Mouse (Mus musculus) thymus, adult 2 months (tissue): Measurements from ENCODE around the gene Ccnl2. TPM values are rescaled to one million over a fixed set of nuclear protein-coding genes. Genes with fewer than 3 reads are reported as not detected.

Experiments
- DNase-seq: peaks from one replicate; pipeline ENCODE4 v3.0.0; 2021
- H3K27ac ChIP-seq: fragments of 200-500 bp; 2 replicates; pipeline ENCODE4 v1.5.1; 2012; ENCODE audit warnings: low read length, control low read depth; ENCODE audit not compliant: control insufficient read depth, insufficient read depth
- H3K27me3 ChIP-seq: fragments of 200-500 bp; 2 replicates; pipeline ENCODE4 v1.6.1; 2012; ENCODE audit warnings: mild to moderate bottlenecking, low read length, moderate library complexity, mixed read lengths; ENCODE audit not compliant: control insufficient read depth, insufficient read depth
- H3K36me3 ChIP-seq: fragments of 200-500 bp; 2 replicates; pipeline ENCODE4 v1.6.1; 2012; ENCODE audit warnings: mild to moderate bottlenecking, low read length, moderate library complexity; ENCODE audit not compliant: control insufficient read depth, insufficient read depth
- H3K4me1 ChIP-seq: fragments of 200-500 bp; replicated peaks from 2 replicates; pipeline ENCODE4 v1.6.1; 2012; ENCODE audit warnings: low read length; ENCODE audit not compliant: control insufficient read depth, insufficient read depth
- H3K4me3 ChIP-seq: fragments of 200-500 bp; 2 replicates; pipeline ENCODE4 v1.5.1; 2012; ENCODE audit warnings: mild to moderate bottlenecking, low read length, control low read depth, moderate library complexity; ENCODE audit not compliant: control insufficient read depth, insufficient read depth
- CTCF ChIP-seq: fragments of 200-500 bp; IDR thresholded peaks from 2 replicates; pipeline ENCODE4 v1.5.1; 2012; ENCODE audit warnings: mild to moderate bottlenecking, control low read depth, low read length, moderate library complexity, borderline replicate concordance; ENCODE audit not compliant: control insufficient read depth, poor library complexity, insufficient read depth; ENCODE audit errors: extremely low read depth
- POLR2A ChIP-seq: fragments of 200-500 bp; IDR thresholded peaks from 2 replicates; pipeline ENCODE4 v1.6.1; 2012; ENCODE audit warnings: mild to moderate bottlenecking, low read length, control low read depth, moderate library complexity; ENCODE audit not compliant: control insufficient read depth, poor library complexity, insufficient read depth; ENCODE audit errors: extremely low read depth
- WGBS: fragments of 180-500 bp; shearing (Covaris S2); methylation state at CpG from one replicate; pipeline ENCODE4 v1.1.7; 2018; 5-methylcytosine and 5-hydroxymethylcytosine counted together
- polyA plus RNA-seq: library from polyadenylated mRNA; depleted of rRNA; stranded (reverse); fragments of >200 nt; gene quantifications from 2 replicates; pipeline ENCODE4 v1.2.3, GENCODE M21; 2012

The Ccnl2 gene
- polyA plus RNA-seq, 1 experiment = 145 TPM

DNA sequence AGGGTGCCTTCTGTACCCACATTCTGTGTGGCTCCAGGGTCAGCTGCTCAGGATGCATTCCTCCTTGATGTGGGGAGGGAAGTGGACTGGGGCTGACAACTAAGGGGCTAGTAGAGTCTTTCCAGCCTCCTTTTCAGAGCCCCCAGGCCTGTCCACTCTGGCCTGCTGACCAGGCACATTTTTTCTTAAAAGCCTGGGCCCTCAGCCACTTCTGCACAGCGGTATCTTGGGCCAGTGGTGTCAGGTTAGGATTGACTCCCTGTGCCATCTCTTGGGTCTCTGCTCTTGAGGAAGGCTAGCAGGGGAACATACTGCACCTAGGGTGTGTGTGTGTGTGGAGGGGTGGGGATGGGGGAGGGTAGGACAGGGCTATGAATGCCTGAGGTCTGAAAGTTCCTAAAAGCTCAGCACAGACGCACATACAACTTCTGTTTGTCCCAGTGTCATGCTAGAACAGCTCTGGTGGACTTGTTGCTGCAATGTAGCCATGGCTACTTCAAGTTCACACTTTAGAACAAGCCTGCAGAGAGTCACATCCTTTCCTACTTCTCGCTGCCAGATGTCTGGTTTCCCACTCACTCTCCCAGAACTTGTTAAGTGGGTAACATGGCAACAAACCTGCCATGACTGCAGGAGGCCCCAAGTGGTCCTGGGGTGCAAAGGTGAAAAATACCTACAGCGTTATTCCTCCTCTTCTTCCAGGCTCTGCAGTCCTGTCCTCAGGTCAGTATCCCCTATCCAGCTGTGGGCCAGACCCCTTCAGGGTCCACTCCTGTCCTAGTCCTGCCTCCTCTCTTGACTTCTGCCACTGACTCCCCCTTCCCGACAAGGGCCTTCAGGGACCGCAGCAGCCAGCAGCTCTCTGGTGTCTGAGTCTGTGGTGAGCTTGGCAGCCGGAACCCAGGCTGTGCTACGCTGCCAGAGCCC, 28.1 kb downstream of the Ccnl2 start:
- H3K36me3 ChIP-seq = no peaks in the 10 kb centered on the region
- no peak for DNase-seq
- H3K4me1 ChIP-seq = peaks cover 21% of the 10 kb centered on the region
- TF ChIP-seq CTCF (no peak), POLR2A (no peak)
- WGBS = 22% methylated on average over 8 of the region's 8 CpGs
- H3K27ac ChIP-seq = no peak overlapping the region
- H3K4me3 ChIP-seq = peak overlapping the region; percentile 39
- no peaks in the 10 kb centered on the region for H3K27me3 ChIP-seq

DNA sequence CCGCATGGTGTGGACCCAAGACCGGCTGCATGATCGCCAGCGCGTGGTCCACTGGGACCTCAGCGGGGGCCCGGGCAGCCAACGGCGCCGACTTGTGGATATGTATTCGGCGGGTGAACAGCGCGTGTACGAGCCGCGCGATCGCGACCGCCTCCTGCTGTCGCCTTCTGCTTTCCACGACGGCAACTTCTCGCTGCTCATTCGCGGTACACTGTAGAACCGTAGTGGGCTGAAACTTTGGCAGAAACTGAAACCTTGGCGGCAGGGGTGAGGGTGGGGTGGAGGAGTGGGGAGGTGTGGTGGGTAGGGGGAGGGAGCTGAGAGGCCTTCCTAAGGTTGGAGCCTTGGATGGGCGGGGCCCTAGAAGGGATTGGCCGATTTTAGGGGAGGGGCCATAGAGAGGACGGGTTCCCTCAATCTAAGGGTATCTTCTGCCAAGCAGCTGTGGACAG, 28.7 kb downstream of the Ccnl2 start:
- Histone ChIP-seq H3K4me1 (peaks cover 21% of the 10 kb centered on the region), H3K27me3 (no peaks in the 10 kb centered on the region), H3K4me3 (peak overlapping the region; percentile 39), H3K36me3 (no peaks in the 10 kb centered on the region), H3K27ac (no peak overlapping the region)
- WGBS = under 1% methylated on average over 32 of the region's 32 CpGs
- no peak for TF ChIP-seq POLR2A
- TF ChIP-seq CTCF = peak; percentile 50; the same call in 1 of the 2 replicates
- DNase-seq = peak; percentile 64

- no peak for TF ChIP-seq CTCF
- TF ChIP-seq POLR2A = no peak
- Histone ChIP-seq H3K4me1 (peaks cover 25% of the 10 kb centered on the region), H3K36me3 (no peaks in the 10 kb centered on the region), H3K27me3 (no peaks in the 10 kb centered on the region), H3K4me3 (0 out of 2 replicates have a peak overlapping the region, but pooled peaks have one; percentile 39), H3K27ac (no peak overlapping the region)
- no peak for DNase-seq
- 70% methylated on average over 38 of the region's 38 CpGs for WGBS
These were observed 29.5 kb downstream of the Ccnl2 start for GRCm38 (mm10) chr4:155841651-155842270.

GRCm38 (mm10) chr4:155843231-155843630, 30.9 kb downstream of the Ccnl2 start:
- no peaks in the 10 kb centered on the region for H3K27me3 ChIP-seq
- no peak overlapping the region for H3K27ac ChIP-seq
- peaks cover 27% of the 10 kb centered on the region for H3K4me1 ChIP-seq
- no peaks in the 10 kb centered on the region for H3K36me3 ChIP-seq
- 93% methylated on average over 5 of the region's 5 CpGs for WGBS
- TF ChIP-seq CTCF (no peak), POLR2A (no peak)
- H3K4me3 ChIP-seq = no peak overlapping the region
- no peak for DNase-seq

DNA sequence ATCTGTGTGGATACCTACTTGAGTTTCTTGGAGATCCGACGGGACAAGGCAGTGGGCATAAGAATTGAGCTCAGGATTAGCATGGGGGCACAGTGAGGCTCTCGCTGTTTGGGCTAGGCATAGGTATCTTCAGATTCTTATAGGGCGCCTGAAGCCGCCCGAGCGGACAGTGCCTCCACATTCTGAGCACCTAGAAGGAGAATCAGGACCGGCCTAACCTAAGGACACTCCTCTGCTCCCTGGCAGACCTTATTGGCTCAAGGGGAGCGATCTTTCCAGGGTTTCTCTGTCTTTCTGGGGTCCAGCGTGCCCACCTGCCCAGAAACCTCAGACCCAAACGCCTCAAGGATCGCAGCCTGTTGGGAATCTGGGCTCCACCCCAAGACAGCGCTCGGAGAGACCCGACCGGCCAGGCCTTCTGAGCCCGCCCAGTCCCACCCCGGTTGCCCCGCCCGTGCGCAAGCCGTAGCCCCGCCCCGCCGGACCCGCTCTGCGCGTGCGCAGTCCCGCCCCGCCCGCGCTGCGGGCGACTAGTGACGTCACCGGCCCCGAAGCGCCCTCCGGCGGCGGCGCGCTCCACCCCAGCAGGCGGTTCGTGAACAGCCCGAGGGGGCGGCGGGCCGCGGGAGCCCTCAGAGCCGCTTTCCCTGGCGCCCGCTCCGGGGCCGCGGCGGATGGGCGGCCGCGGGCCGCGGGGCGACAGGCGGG, 34.7 kb downstream of the Ccnl2 start, which contains the start of gene Dvl1:
Gene Dvl1 (plus strand): TSS at position 532 of the 708 bp plus-strand sequence.
- TF ChIP-seq CTCF (peak; percentile 77), POLR2A (peak; percentile 53)

More for the DNA sequence above, 34.7 kb downstream of the Ccnl2 start, which contains the start of gene Dvl1:
- Histone ChIP-seq H3K36me3 (no peaks in the 10 kb centered on the region), H3K4me1 (peaks cover 19% of the 10 kb centered on the region), H3K4me3 (peak within 1 kb of the TSS; percentile 91), H3K27ac (no peak within 1 kb of the TSS), H3K27me3 (no peaks in the 10 kb centered on the region)
- DNase-seq = peak; percentile 94
- WGBS = 5% methylated on average over 64 of the region's 65 CpGs
